Mouse (Mus musculus) ES-E14 (cell line): ENCODE measurements around the gene Trim8. TPM values are rescaled to one million over a fixed set of nuclear protein-coding genes. Genes with fewer than 3 reads are reported as not detected.

ENCODE experiments used
- DNase-seq: peaks from one replicate; pipeline ENCODE4 v3.0.0-alpha.2; 2013; ENCODE audit warnings: low read depth, low spot score
- H3K27ac ChIP-seq: 2 replicates; pipeline ENCODE4 v1.5.1; 2012; ENCODE audit warnings: low read depth, mild to moderate bottlenecking, low read length, moderate library complexity, mixed read lengths; ENCODE audit not compliant: poor library complexity, insufficient read depth, severe bottlenecking
- H3K36me3 ChIP-seq: 2 replicates; pipeline ENCODE4 v1.6.1; 2012; ENCODE audit warnings: mild to moderate bottlenecking, low read length, moderate library complexity, mixed read lengths; ENCODE audit not compliant: control insufficient read depth, poor library complexity, insufficient read depth, severe bottlenecking
- H3K4me1 ChIP-seq, 2 experiments: fragments of 150-350 bp in 1 of 2; sonication (generic) in 1 of 2; 2 replicates each; pipeline ENCODE4 v1.6.1; 2012; ENCODE audit warnings: low read length in 2 of 2, mild to moderate bottlenecking in 1 of 2, mixed read lengths in 1 of 2; ENCODE audit not compliant: control insufficient read depth in 2 of 2, insufficient read depth in 2 of 2, poor library complexity in 1 of 2
- H3K4me3 ChIP-seq, 2 experiments: fragments of 150-350 bp in 1 of 2; sonication (generic) in 1 of 2; 2 replicates each; pipeline ENCODE4 v1.5.1; 2012; ENCODE audit warnings: low read length in 2 of 2, low read depth in 1 of 2, mild to moderate bottlenecking in 1 of 2, mixed read lengths in 1 of 2; ENCODE audit not compliant: insufficient read depth in 1 of 2, poor library complexity in 1 of 2, severe bottlenecking in 1 of 2
- H3K9ac ChIP-seq: 2 replicates; pipeline ENCODE4 v1.6.1; 2012; ENCODE audit warnings: low read depth, mild to moderate bottlenecking, low read length, mixed read lengths; ENCODE audit not compliant: poor library complexity, insufficient read depth, severe bottlenecking
- H3K9me3 ChIP-seq: fragments of 150-350 bp; sonication (generic); 2 replicates; pipeline ENCODE4 v1.6.1; 2012; ENCODE audit warnings: low read depth, mild to moderate bottlenecking, low read length; ENCODE audit not compliant: control insufficient read depth, insufficient read depth
- CHD2 ChIP-seq: IDR thresholded peaks from 2 replicates; pipeline ENCODE4 v1.6.1; 2014; ENCODE audit warnings: mild to moderate bottlenecking, low read depth, low read length, inconsistent platforms
- HCFC1 ChIP-seq: IDR thresholded peaks from 2 replicates; pipeline ENCODE4 v1.6.1; 2012; ENCODE audit warnings: low read length, inconsistent platforms, borderline replicate concordance; ENCODE audit not compliant: insufficient read depth
- MAFK ChIP-seq: IDR thresholded peaks from 2 replicates; pipeline ENCODE4 v1.6.1; 2014; ENCODE audit warnings: mild to moderate bottlenecking, low read depth, low read length, inconsistent platforms; ENCODE audit not compliant: insufficient read depth
- ZC3H11A ChIP-seq: IDR thresholded peaks from 2 replicates; pipeline ENCODE4 v1.6.1; 2012; ENCODE audit warnings: low read depth, mild to moderate bottlenecking, inconsistent platforms, low read length, borderline replicate concordance
- ZNF384 ChIP-seq: IDR thresholded peaks from 2 replicates; pipeline ENCODE4 v1.6.1; 2012; ENCODE audit warnings: low read depth, low read length, inconsistent platforms
- in situ Hi-C, 2 experiments: fragments of 600-800 bp; cut with MboI; formaldehyde crosslinking; loops; one replicate each; pipeline ENCODE4 v1.15.1; 2025; ENCODE audit warnings: low sequenced_read_pairs in 2 of 2, inconsistent platforms in 1 of 2; ENCODE audit not compliant: unreplicated experiment in 2 of 2
- total RNA-seq: library from RNA; depleted of rRNA; stranded (reverse); fragments of 300-350 nt; gene quantifications from 2 replicates; pipeline ENCODE4 v1.2.3, GENCODE M21; 2012

Trim8 gene
- total RNA-seq, 1 experiment = 26.1 TPM

- Histone ChIP-seq H3K4me1 (peaks cover 0 to 5% of the 10 kb centered on the region in 2 experiments; a peak in 1 of 4 replicates), H3K9ac (no peak overlapping the region), H3K4me3 (no peak overlapping the region), H3K36me3 (no peaks in the 10 kb centered on the region), H3K27ac (no peak overlapping the region), H3K9me3 (no peaks in the 10 kb centered on the region)
- in situ Hi-C loops = no loop called here
- TF ChIP-seq ZC3H11A (no peak), MAFK (no peak), ZNF384 (no peak), CHD2 (no peak), HCFC1 (no peak)
- no peak for DNase-seq
Measured at GRCm38 (mm10) chr19:46542750-46543149, 41.2 kb downstream of the Trim8 start.

- H3K27ac ChIP-seq = no peak overlapping the region
- no peaks in the 10 kb centered on the region for H3K36me3 ChIP-seq
- in situ Hi-C loops = no loop called here
- peaks cover 0 to 5% of the 10 kb centered on the region in 2 experiments; a peak in 1 of 4 replicates for H3K4me1 ChIP-seq
- DNase-seq = no peak
- H3K4me3 ChIP-seq = no peak overlapping the region
- no peak for TF ChIP-seq HCFC1
- TF ChIP-seq MAFK = no peak
- no peak for TF ChIP-seq ZC3H11A
- no peak for TF ChIP-seq ZNF384
- TF ChIP-seq CHD2 = no peak
- H3K9me3 ChIP-seq = no peaks in the 10 kb centered on the region
- no peak overlapping the region for H3K9ac ChIP-seq
Measured at GRCm38 (mm10) chr19:46547565-46547964, 46.1 kb downstream of the Trim8 start.

- in situ Hi-C loops = no loop called here
- Histone ChIP-seq H3K9me3 (no peaks in the 10 kb centered on the region), H3K9ac (no peak overlapping the region), H3K36me3 (no peaks in the 10 kb centered on the region), H3K4me3 (peak overlapping the region in 1 of 2 experiments; percentile 26; a peak in 1 of 4 replicates), H3K4me1 (peaks cover 0 to 5% of the 10 kb centered on the region in 2 experiments; a peak in 1 of 4 replicates), H3K27ac (no peak overlapping the region)
- TF ChIP-seq ZNF384 (no peak), HCFC1 (no peak), ZC3H11A (no peak), MAFK (no peak), CHD2 (no peak)
- no peak for DNase-seq
Measured at GRCm38 (mm10) chr19:46548110-46548509, 46.6 kb downstream of the Trim8 start.

GRCm38 (mm10) chr19:46550385-46550784, 48.9 kb downstream of the Trim8 start:
- H3K9me3 ChIP-seq = no peaks in the 10 kb centered on the region
- DNase-seq = no peak
- in situ Hi-C loops = no loop called here
- H3K36me3 ChIP-seq = no peaks in the 10 kb centered on the region
- H3K4me3 ChIP-seq = no peak overlapping the region
- H3K4me1 ChIP-seq = peaks cover 0 to 5% of the 10 kb centered on the region in 2 experiments; a peak in 1 of 4 replicates
- no peak for TF ChIP-seq CHD2
- no peak for TF ChIP-seq ZNF384
- no peak for TF ChIP-seq MAFK
- no peak for TF ChIP-seq HCFC1
- TF ChIP-seq ZC3H11A = no peak
- no peak overlapping the region for H3K27ac ChIP-seq
- no peak overlapping the region for H3K9ac ChIP-seq

GRCm38 (mm10) chr19:46552496-46552895, 51.0 kb downstream of the Trim8 start:
- Histone ChIP-seq H3K36me3 (no peaks in the 10 kb centered on the region), H3K9ac (no peak overlapping the region), H3K4me3 (no peak overlapping the region), H3K9me3 (no peaks in the 10 kb centered on the region), H3K27ac (no peak overlapping the region), H3K4me1 (no peaks in the 10 kb centered on the region)
- DNase-seq = no peak
- no peak for TF ChIP-seq HCFC1
- TF ChIP-seq MAFK = no peak
- TF ChIP-seq ZC3H11A = no peak
- no peak for TF ChIP-seq CHD2
- no peak for TF ChIP-seq ZNF384
- in situ Hi-C loops = no loop called here
